Mouse (Mus musculus) kidney, adult 11 months (tissue): ENCODE results near the gene Mdm4.
"Not testable (repeated sequence)": the region's sequence is repeated elsewhere in the genome, so short reads cannot be mapped to it uniquely, and the experiment has no call there.

Source experiments
- DNase-seq: peaks from one replicate; pipeline ENCODE4 v3.0.0; 2022

The Mdm4 gene

GRCm38 (mm10) chr1:133051829-133052228 is 21.5 kb upstream of the Mdm4 start:
- DNase-seq: no peak

- no peak for DNase-seq
Measured at GRCm38 (mm10) chr1:133050001-133050431, 19.7 kb upstream of the Mdm4 start.

GRCm38 (mm10) chr1:133048690-133049089 is 18.3 kb upstream of the Mdm4 start:
- no peak for DNase-seq

- DNase-seq: no peak
Measured at GRCm38 (mm10) chr1:133047575-133047974, 17.2 kb upstream of the Mdm4 start.

GRCm38 (mm10) chr1:133046441-133046931 is 16.1 kb upstream of the Mdm4 start:
- no peak for DNase-seq

GRCm38 (mm10) chr1:133045861-133046440 is 15.6 kb upstream of the Mdm4 start:
- peak; percentile 63 for DNase-seq

GRCm38 (mm10) chr1:133045011-133045860 is 14.9 kb upstream of the Mdm4 start, which contains the start of gene Pik3c2b:
Gene Pik3c2b, plus strand, starts transcription at chr1:133045667.
- no peak for DNase-seq

- DNase-seq: peak; percentile 31
Measured at GRCm38 (mm10) chr1:133039505-133039949, 9.2 kb upstream of the Mdm4 start.

GRCm38 (mm10) chr1:133034682-133035081 is 4.3 kb upstream of the Mdm4 start:
- DNase-seq: not testable (repeated sequence)

GRCm38 (mm10) chr1:133034091-133034460 is 3.7 kb upstream of the Mdm4 start:
- no peak for DNase-seq

GRCm38 (mm10) chr1:133033316-133034090 is 3.1 kb upstream of the Mdm4 start:
- peak; percentile 45 for DNase-seq

- DNase-seq: no peak
Measured at GRCm38 (mm10) chr1:133032981-133033315, 2.6 kb upstream of the Mdm4 start.

- no peak for DNase-seq
Measured at GRCm38 (mm10) chr1:133029744-133030143, 617 bp downstream of the Mdm4 start.

GRCm38 (mm10) chr1:133027980-133028379 is 2.4 kb downstream of the Mdm4 start:
- no peak for DNase-seq

GRCm38 (mm10) chr1:133027126-133027525 is 3.2 kb downstream of the Mdm4 start:
- no peak for DNase-seq

- not testable (repeated sequence) for DNase-seq
Measured at GRCm38 (mm10) chr1:133025796-133026190, 4.6 kb downstream of the Mdm4 start.

GRCm38 (mm10) chr1:133025051-133025795 is 5.1 kb downstream of the Mdm4 start:
- peak; percentile 87 for DNase-seq

- DNase-seq: no peak
Measured at GRCm38 (mm10) chr1:133024426-133024825, 5.9 kb downstream of the Mdm4 start.

GRCm38 (mm10) chr1:133023723-133024122 is 6.6 kb downstream of the Mdm4 start:
- not testable (repeated sequence) for DNase-seq

GRCm38 (mm10) chr1:133021971-133022370 is 8.4 kb downstream of the Mdm4 start:
- DNase-seq: not testable (repeated sequence)

- no peak for DNase-seq
Measured at GRCm38 (mm10) chr1:133021391-133021790, 9.0 kb downstream of the Mdm4 start.

- DNase-seq: no peak
Measured at GRCm38 (mm10) chr1:133020137-133020894, 10.0 kb downstream of the Mdm4 start.
